Mouse (Mus musculus) liver, embryonic 16.5 days (tissue): Measurements from ENCODE around the gene Treml4. TPM values are rescaled to one million over a fixed set of nuclear protein-coding genes. Genes with fewer than 3 reads are reported as not detected.
"Not testable (repeated sequence)": the region's sequence is repeated elsewhere in the genome, so short reads cannot be mapped to it uniquely, and the experiment has no call there.

Experiments
- ATAC-seq: fragments of 200-750 bp; cut with Nextera tagmentation; 2 replicates; pipeline ENCODE4 v1.8.0; 2017; ENCODE audit warnings: low read depth, mild to moderate bottlenecking, moderate number of reproducible peaks, moderate library complexity
- H3K27ac ChIP-seq: fragments of 300-500 bp; sonication (generic); 2 replicates; pipeline ENCODE4 v1.5.1; 2014; ENCODE audit warnings: mild to moderate bottlenecking, low read length
- H3K27me3 ChIP-seq: fragments of 300-500 bp; sonication (generic); 2 replicates; pipeline ENCODE4 v1.6.1; 2014; ENCODE audit warnings: low read depth, low read length, mixed read lengths; ENCODE audit not compliant: control insufficient read depth, insufficient read depth
- H3K36me3 ChIP-seq: fragments of 300-500 bp; sonication (generic); 2 replicates; pipeline ENCODE4 v1.6.1; 2014; ENCODE audit warnings: mild to moderate bottlenecking; ENCODE audit not compliant: control insufficient read depth, insufficient read depth
- H3K4me1 ChIP-seq: fragments of 300-500 bp; sonication (generic); 2 replicates; pipeline ENCODE4 v1.6.1; 2014; ENCODE audit warnings: low read depth, low read length, mixed read lengths; ENCODE audit not compliant: control insufficient read depth
- H3K4me2 ChIP-seq: fragments of 300-500 bp; sonication (generic); 2 replicates; pipeline ENCODE4 v1.6.1; 2014; ENCODE audit warnings: low read depth, low read length, mixed read lengths
- H3K4me3 ChIP-seq: fragments of 300-500 bp; sonication (generic); 2 replicates; pipeline ENCODE4 v1.5.1; 2014; ENCODE audit warnings: low read depth, mild to moderate bottlenecking, low read length
- H3K9ac ChIP-seq: fragments of 300-500 bp; sonication (generic); 2 replicates; pipeline ENCODE4 v1.6.1; 2014; ENCODE audit warnings: low read depth, low read length
- H3K9me3 ChIP-seq: fragments of 300-500 bp; sonication (generic); replicated peaks from 2 replicates; pipeline ENCODE4 v1.6.1; 2016; ENCODE audit warnings: low read length; ENCODE audit not compliant: control insufficient read depth
- WGBS: fragments of 180-500 bp; shearing (Covaris S2); extraction: QIAGEN DNeasy Blood & Tissue Kit; methylation state at CpG from one replicate; pipeline ENCODE4 v1.1.7; 2014; ENCODE audit not compliant: insufficient replicate concordance; 5-methylcytosine and 5-hydroxymethylcytosine counted together
- polyA plus RNA-seq: library from polyadenylated mRNA; unstranded; fragments of >200 nt; fragmentation: Nextera tagmentation; extraction: Ambion mirVana; gene quantifications from 2 replicates; pipeline ENCODE4 v1.2.1, GENCODE M21; 2015

Gene Treml4
- polyA plus RNA-seq, 1 experiment from 2014 or later = 4.6 TPM

DNA sequence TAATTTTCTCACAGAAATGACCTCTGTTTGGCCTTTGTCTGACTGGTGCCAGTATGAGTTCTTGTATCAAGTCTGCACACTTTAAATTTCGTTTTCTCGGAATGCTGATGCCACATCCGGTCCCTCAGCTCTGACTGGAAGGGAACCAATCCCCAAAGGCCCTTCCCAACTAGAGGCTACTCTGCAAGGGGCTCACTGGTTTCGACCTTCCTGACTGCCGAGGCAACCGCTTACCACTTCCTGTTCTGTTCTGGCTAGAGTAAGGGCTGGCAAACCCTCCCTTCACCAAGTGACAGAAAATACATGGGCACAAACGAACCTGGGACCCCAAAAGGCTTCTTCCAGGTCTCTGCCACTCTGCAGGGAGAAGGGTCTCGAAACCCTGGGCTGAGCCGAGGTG is 36.8 kb downstream of the Treml4 start:
- ATAC-seq = 0 out of 2 replicates have a peak, but pooled peaks have one; percentile 19
- Histone ChIP-seq H3K27ac (peak overlapping the region; percentile 90), H3K4me3 (peak overlapping the region; percentile 67), H3K4me1 (peaks cover 34% of the 10 kb centered on the region), H3K27me3 (no peaks in the 10 kb centered on the region), H3K36me3 (no peaks in the 10 kb centered on the region; the same call in 1 of the 2 replicates), H3K9ac (peak overlapping the region; percentile 70), H3K4me2 (peak overlapping the region; percentile 73), H3K9me3 (no peaks in the 10 kb centered on the region)
- WGBS = 17% methylated on average over 9 of the region's 9 CpGs

GRCm38 (mm10) chr17:48301792-48302191 is 37.7 kb downstream of the Treml4 start:
- peaks cover 34% of the 10 kb centered on the region for H3K4me1 ChIP-seq

GRCm38 (mm10) chr17:48312124-48312523 is 48.0 kb downstream of the Treml4 start:
- 28% methylated on average over 2 of the region's 2 CpGs for whole genome bisulfite sequencing

More at GRCm38 (mm10) chr17:48301792-48302191, 37.7 kb downstream of the Treml4 start:
- 59% methylated on average over 5 of the region's 5 CpGs for WGBS
- Histone ChIP-seq H3K27me3 (no peaks in the 10 kb centered on the region), H3K27ac (no peak overlapping the region), H3K36me3 (no peaks in the 10 kb centered on the region; the same call in 1 of the 2 replicates), H3K4me3 (peak overlapping the region; percentile 67), H3K9me3 (no peaks in the 10 kb centered on the region), H3K4me2 (peak overlapping the region; percentile 73), H3K9ac (no peak overlapping the region)
- ATAC-seq = no peak

DNA sequence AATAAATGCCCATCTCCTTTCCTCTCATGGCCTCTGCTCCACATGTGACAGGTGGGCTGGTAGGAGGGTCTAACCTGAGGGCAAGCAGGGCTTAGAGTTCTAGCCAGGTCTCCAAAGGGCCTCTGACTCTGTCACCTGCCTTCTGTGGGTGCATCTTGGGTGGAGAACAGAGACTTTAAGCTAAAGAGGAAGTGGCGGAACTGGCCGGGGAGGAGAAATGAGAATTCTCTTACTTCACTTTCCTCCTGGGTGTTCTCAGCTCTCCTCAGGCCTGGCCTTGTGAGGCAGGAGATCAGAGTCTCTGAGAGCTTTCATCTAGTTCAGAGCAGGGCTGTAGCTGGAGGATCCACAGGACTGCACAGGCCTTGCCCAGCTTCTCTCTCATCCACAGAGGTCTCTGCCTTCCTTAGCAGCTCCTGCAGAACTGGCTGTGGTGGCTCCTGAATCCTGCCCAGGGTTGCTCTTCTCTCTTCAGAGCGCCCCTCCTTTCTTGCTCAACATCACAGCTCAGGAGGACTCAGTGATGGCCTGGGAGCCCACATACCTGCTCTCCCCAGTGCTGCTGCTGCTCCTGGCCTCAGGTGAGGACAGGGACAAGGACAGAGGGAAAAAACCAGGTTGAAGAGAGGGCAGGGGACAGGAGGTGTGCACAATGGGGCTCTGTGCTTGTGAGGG is 51.9 kb downstream of the Treml4 start, which contains the start of gene B430306N03Rik:
Gene B430306N03Rik, plus strand, starts transcription at position 237 of the 675 bp plus-strand sequence.
- not testable (repeated sequence) for H3K9ac ChIP-seq, H3K27me3 ChIP-seq, H3K9me3 ChIP-seq, H3K4me2 ChIP-seq, H3K36me3 ChIP-seq, H3K4me1 ChIP-seq
- 0 out of 2 replicates have a peak, but pooled peaks have one; percentile 11 for ATAC-seq
- H3K4me3 ChIP-seq = peak within 1 kb of the TSS; percentile 21
- WGBS = 30% methylated on average over 3 of the region's 3 CpGs
- peak within 1 kb of the TSS; percentile 30 for H3K27ac ChIP-seq

More at GRCm38 (mm10) chr17:48312124-48312523, 48.0 kb downstream of the Treml4 start:
- Histone ChIP-seq H3K27me3 (no peaks in the 10 kb centered on the region), H3K36me3 (no peaks in the 10 kb centered on the region), H3K4me3 (no peak overlapping the region), H3K9me3 (no peaks in the 10 kb centered on the region), H3K4me1 (no peaks in the 10 kb centered on the region), H3K9ac (no peak overlapping the region), H3K4me2 (no peak overlapping the region), H3K27ac (no peak overlapping the region)
- ATAC-seq = no peak

GRCm38 (mm10) chr17:48318686-48319085 is 54.6 kb downstream of the Treml4 start:
- H3K4me2 ChIP-seq = no peak overlapping the region
- no peaks in the 10 kb centered on the region for H3K9me3 ChIP-seq
- H3K27ac ChIP-seq = no peak overlapping the region
- no peaks in the 10 kb centered on the region for H3K27me3 ChIP-seq
- 79% methylated on average over 1 of the region's 1 CpGs for WGBS
- H3K9ac ChIP-seq = no peak overlapping the region
- no peaks in the 10 kb centered on the region for H3K36me3 ChIP-seq
- peaks cover 10% of the 10 kb centered on the region for H3K4me1 ChIP-seq
- no peak overlapping the region for H3K4me3 ChIP-seq
- no peak for ATAC-seq

DNA sequence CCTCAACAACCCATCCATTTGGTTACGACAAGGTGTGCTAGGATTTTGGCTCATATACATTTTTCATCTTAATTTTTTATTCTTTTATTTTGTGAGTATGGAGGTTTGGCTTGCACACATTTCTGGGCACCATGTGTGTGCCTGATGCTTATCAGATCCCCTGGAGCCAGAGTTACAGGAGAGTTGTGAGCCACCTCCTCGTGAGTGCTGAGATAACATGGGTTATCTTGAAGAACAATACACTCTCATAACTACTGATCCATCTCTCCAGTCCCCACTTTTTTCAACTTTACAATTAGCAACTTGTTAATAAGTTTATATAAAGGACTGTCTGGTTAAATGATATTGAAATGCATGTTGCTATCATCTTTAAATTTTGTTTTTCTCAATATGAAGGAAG is 57.2 kb downstream of the Treml4 start:
- WGBS = 42% methylated on average over 2 of the region's 2 CpGs

DNA sequence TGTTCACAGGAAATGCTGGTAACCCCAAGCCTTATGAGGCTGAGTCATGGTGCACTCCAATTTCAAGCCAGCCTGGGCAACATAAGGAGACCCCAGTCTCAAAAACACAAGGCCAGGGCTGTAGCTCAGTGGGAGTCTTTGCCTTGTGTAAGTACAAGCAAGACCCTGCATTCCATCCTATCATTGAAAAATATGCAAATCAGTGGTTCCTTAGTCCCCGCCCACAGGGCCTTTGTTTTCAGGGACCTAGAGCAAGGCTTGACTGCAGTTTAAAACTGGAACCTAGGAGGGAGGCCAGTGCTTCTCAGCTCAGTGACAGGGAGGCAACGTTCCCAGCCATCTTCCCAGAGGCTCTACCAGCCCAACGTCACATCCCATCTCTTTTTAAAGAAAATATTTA is 59.1 kb downstream of the Treml4 start:
- H3K4me3 ChIP-seq = no peak overlapping the region
- no peak for ATAC-seq
- no peaks in the 10 kb centered on the region for H3K27me3 ChIP-seq
- no peak overlapping the region for H3K9ac ChIP-seq
- H3K36me3 ChIP-seq = no peaks in the 10 kb centered on the region
- peaks cover 10% of the 10 kb centered on the region for H3K4me1 ChIP-seq
- no peak overlapping the region for H3K27ac ChIP-seq
- H3K9me3 ChIP-seq = no peaks in the 10 kb centered on the region
- WGBS = 45% methylated on average over 3 of the region's 3 CpGs
- H3K4me2 ChIP-seq = no peak overlapping the region

More for the DNA sequence above, 57.2 kb downstream of the Treml4 start:
- Histone ChIP-seq H3K4me1 (peaks cover 10% of the 10 kb centered on the region), H3K27ac (no peak overlapping the region), H3K36me3 (no peaks in the 10 kb centered on the region), H3K9ac (no peak overlapping the region), H3K27me3 (no peaks in the 10 kb centered on the region), H3K4me2 (no peak overlapping the region), H3K4me3 (no peak overlapping the region), H3K9me3 (no peaks in the 10 kb centered on the region)
- no peak for ATAC-seq

- peak overlapping the region; percentile 32; the same call in 1 of the 2 replicates for H3K27ac ChIP-seq
- no peaks in the 10 kb centered on the region for H3K27me3 ChIP-seq
- no peak overlapping the region for H3K9ac ChIP-seq
- H3K4me1 ChIP-seq = peaks cover 10% of the 10 kb centered on the region
- no peak overlapping the region for H3K4me3 ChIP-seq
- no peaks in the 10 kb centered on the region for H3K36me3 ChIP-seq
- H3K4me2 ChIP-seq = 0 out of 2 replicates have a peak overlapping the region, but pooled peaks have one; percentile 1
- WGBS = 27% methylated on average over 5 of the region's 5 CpGs
- H3K9me3 ChIP-seq = no peaks in the 10 kb centered on the region
- peak; percentile 58 for ATAC-seq
Measured at GRCm38 (mm10) chr17:48324258-48324657, 60.2 kb downstream of the Treml4 start.
